Mouse (Mus musculus) myocyte (in vitro differentiated cells): ENCODE results near the gene Cd1d1.

ENCODE experiments used
- CEBPB ChIP-seq: IDR thresholded peaks from 2 replicates; pipeline ENCODE4 v1.6.1; 2011; ENCODE audit warnings: mild to moderate bottlenecking, moderate library complexity; ENCODE audit not compliant: poor library complexity, insufficient read depth, severe bottlenecking
- E2F4 ChIP-seq: IDR thresholded peaks from one replicate; pipeline ENCODE4 v1.6.1; 2011; ENCODE audit warnings: mild to moderate bottlenecking, control low read depth, moderate library complexity; ENCODE audit not compliant: insufficient read depth
- MAX ChIP-seq: IDR thresholded peaks from one replicate; pipeline ENCODE4 v1.6.1; 2011; ENCODE audit warnings: low read depth, mild to moderate bottlenecking, control low read depth
- MYOD1 ChIP-seq, 3 experiments: IDR thresholded peaks; one replicate each; pipeline ENCODE4 v1.6.1; 2011; ENCODE audit warnings: control low read depth in 2 of 3, low read depth in 2 of 3, mild to moderate bottlenecking in 2 of 3, moderate library complexity in 1 of 3; ENCODE audit not compliant: insufficient read length in 2 of 3, control insufficient read depth in 1 of 3
- MYOG ChIP-seq, 3 experiments: IDR thresholded peaks; one replicate each; pipeline ENCODE4 v1.6.1; 2011; ENCODE audit warnings: control low read depth in 2 of 3, low read depth in 2 of 3, mild to moderate bottlenecking in 2 of 3; ENCODE audit not compliant: insufficient read length in 2 of 3, control insufficient read depth in 1 of 3, insufficient read depth in 1 of 3
- POLR2A ChIP-seq: IDR thresholded peaks from one replicate; pipeline ENCODE4 v1.6.1; 2011; ENCODE audit warnings: low read depth, mild to moderate bottlenecking, control low read depth, moderate library complexity; ENCODE audit not compliant: insufficient read length
- POLR2AphosphoS2 ChIP-seq: IDR thresholded peaks from one replicate; pipeline ENCODE4 v1.6.1; 2011; ENCODE audit warnings: low read depth, control low read depth; ENCODE audit not compliant: insufficient read length
- REST ChIP-seq: IDR thresholded peaks from one replicate; pipeline ENCODE4 v1.6.1; 2011; ENCODE audit warnings: mild to moderate bottlenecking, control low read depth, moderate library complexity; ENCODE audit not compliant: insufficient read depth, insufficient read length
- TCF12 ChIP-seq: IDR thresholded peaks from one replicate; pipeline ENCODE4 v1.6.1; 2011; ENCODE audit warnings: mild to moderate bottlenecking, control low read depth; ENCODE audit not compliant: poor library complexity, insufficient read depth, severe bottlenecking
- USF1 ChIP-seq: IDR thresholded peaks from one replicate; pipeline ENCODE4 v1.6.1; 2011; ENCODE audit warnings: low read depth, mild to moderate bottlenecking, control low read depth, moderate library complexity

DNA sequence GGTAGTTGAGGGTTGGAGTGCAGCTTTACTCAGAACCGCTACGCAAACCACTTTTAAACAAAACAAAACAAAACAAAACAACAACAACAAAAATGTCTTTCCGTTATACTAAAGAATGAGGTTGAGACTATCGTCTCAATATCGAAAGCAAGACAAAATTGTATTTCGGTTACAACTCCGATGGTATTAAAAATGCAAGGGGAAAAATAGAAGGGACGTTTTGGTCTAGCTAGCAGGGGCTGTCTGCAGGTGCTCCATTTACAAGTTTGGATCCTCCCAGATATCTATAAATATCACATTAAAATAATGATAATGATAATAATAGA lies at the start of gene Cd1d1:
- TF ChIP-seq TCF12 (no peak), POLR2A (no peak), MAX (no peak), E2F4 (no peak), USF1 (no peak), CEBPB (no peak), MYOD1 (IDR thresholded peaks at IDR 0.05; ENCODE audit: control insufficient read depth in 1 of 3, insufficient read length in 2 of 3, low read depth in 2 of 3) (no peak), POLR2AphosphoS2 (no peak), MYOG (IDR thresholded peaks at IDR 0.05; ENCODE audit: control insufficient read depth in 1 of 3, insufficient read depth in 1 of 3, insufficient read length in 2 of 3, low read depth in 2 of 3) (no peak), REST (no peak)
